Mouse (Mus musculus) hindbrain, postnatal 0 days (tissue): ENCODE data around the gene Tecpr2. TPM values are rescaled to one million over a fixed set of nuclear protein-coding genes. Genes with fewer than 3 reads are reported as not detected.

ENCODE experiments used
- ATAC-seq: fragments of 200-750 bp; cut with Nextera tagmentation; 2 replicates; pipeline ENCODE4 v1.8.0; 2017; ENCODE audit warnings: mild to moderate bottlenecking, moderate TSS enrichment, moderate library complexity
- DNase-seq: peaks from one replicate; pipeline ENCODE4 v3.0.0-alpha.2; 2015; ENCODE audit warnings: low spot score
- H3K27ac ChIP-seq: fragments of 300-500 bp; sonication (generic); 2 replicates; pipeline ENCODE4 v1.5.1; 2014; ENCODE audit warnings: mild to moderate bottlenecking
- H3K27me3 ChIP-seq: fragments of 300-500 bp; sonication (generic); 2 replicates; pipeline ENCODE4 v1.6.1; 2014; ENCODE audit warnings: low read length, mixed read lengths; ENCODE audit not compliant: insufficient read depth
- H3K36me3 ChIP-seq: fragments of 300-500 bp; sonication (generic); 2 replicates; pipeline ENCODE4 v1.6.1; 2014; ENCODE audit warnings: low read length, mixed read lengths; ENCODE audit not compliant: insufficient read depth
- H3K4me1 ChIP-seq: fragments of 300-500 bp; sonication (generic); 2 replicates; pipeline ENCODE4 v1.6.1; 2014; ENCODE audit warnings: antibody characterized with exemption, low read length, mixed read lengths; ENCODE audit not compliant: insufficient read depth
- H3K4me2 ChIP-seq: fragments of 300-500 bp; sonication (generic); 2 replicates; pipeline ENCODE4 v1.6.1; 2014; ENCODE audit warnings: low read depth, mild to moderate bottlenecking, low read length, moderate library complexity, mixed read lengths
- H3K4me3 ChIP-seq: fragments of 300-500 bp; sonication (generic); 2 replicates; pipeline ENCODE4 v1.5.1; 2014; ENCODE audit warnings: low read length
- H3K9ac ChIP-seq: fragments of 300-500 bp; sonication (generic); replicated peaks from 2 replicates; pipeline ENCODE4 v1.6.1; 2014; ENCODE audit warnings: mild to moderate bottlenecking, low read length, moderate library complexity, mixed read lengths
- H3K9me3 ChIP-seq: fragments of 300-500 bp; sonication (generic); 2 replicates; pipeline ENCODE4 v1.6.1; 2016; ENCODE audit warnings: low read length, mixed read lengths
- CTCF ChIP-seq: IDR thresholded peaks from 2 replicates; pipeline ENCODE4 v1.5.1; 2016; ENCODE audit warnings: antibody characterized with exemption, control low read depth, low read depth
- WGBS: fragments of 180-500 bp; shearing (Covaris S2); extraction: QIAGEN DNeasy Blood & Tissue Kit; methylation state at CpG from one replicate; pipeline ENCODE4 v1.1.7; 2014; 5-methylcytosine and 5-hydroxymethylcytosine counted together
- polyA plus RNA-seq: library from polyadenylated mRNA; unstranded; fragments of >200 nt; fragmentation: Nextera tagmentation; extraction: Ambion mirVana; gene quantifications from 2 replicates; pipeline ENCODE4 v1.2.1, GENCODE M21; 2015
- total RNA-seq: library from RNA; depleted of rRNA; stranded (reverse); fragments of >200 nt; gene quantifications from 2 replicates; pipeline ENCODE4 v1.2.3, GENCODE M21; 2014

Tecpr2 gene
- total and polyA plus RNA-seq, 2 experiments from 2014 or later: 4.3 to 24.1 TPM

DNA sequence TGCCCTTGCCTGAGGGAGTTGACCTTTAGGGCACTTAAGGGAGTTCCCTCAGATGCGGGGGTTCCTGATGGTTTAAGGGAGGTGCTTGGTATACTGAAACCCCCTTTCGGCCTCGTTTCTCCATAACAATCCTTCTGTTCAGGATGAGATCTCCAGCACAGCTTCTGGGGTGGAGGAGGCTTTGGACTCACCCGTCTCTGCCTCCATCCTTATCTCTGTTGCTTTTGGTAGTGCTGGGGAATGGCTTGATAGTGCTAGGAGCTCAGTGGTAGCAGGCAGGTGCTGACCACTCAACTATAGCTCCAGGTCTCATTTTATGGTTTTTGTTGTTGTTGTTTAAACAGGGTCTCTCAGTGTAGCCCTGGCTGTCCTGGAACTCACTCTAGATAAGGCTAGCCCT lies 77.0 kb downstream of the Tecpr2 start:
- peaks cover 30% of the 10 kb centered on the region for H3K36me3 ChIP-seq
- no peak for TF ChIP-seq CTCF
- no peak for ATAC-seq
- H3K27ac ChIP-seq: no peak overlapping the region
- H3K4me3 ChIP-seq: no peak overlapping the region
- H3K27me3 ChIP-seq: no peaks in the 10 kb centered on the region
- no peaks in the 10 kb centered on the region for H3K4me1 ChIP-seq
- no peak overlapping the region for H3K4me2 ChIP-seq
- no peak for DNase-seq
- 89% methylated on average over 4 of the region's 4 CpGs for WGBS
- no peaks in the 10 kb centered on the region for H3K9me3 ChIP-seq
- H3K9ac ChIP-seq: no peak overlapping the region

DNA sequence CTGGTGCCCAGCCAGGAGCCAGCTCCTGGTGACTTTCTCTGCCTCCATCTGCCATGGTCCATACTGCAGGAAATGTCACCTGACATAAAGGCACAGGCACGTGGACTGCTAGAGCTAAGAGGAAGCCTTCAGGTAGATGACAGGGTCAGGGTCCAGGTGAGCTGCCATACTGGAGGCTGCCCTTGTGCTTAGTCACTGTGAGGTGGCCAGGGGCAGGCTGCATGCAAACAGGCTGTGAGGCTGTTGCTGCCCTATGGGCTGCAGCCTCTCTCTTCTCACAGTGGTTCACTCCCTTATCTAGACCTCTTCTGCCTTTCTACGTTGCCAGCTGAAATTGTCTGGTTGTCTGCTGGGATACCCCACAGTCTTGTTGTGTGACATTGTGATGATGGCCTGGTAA lies 78.1 kb downstream of the Tecpr2 start:
- WGBS: 95% methylated on average over 2 of the region's 2 CpGs
- no peak overlapping the region for H3K9ac ChIP-seq
- H3K4me1 ChIP-seq: no peaks in the 10 kb centered on the region
- H3K9me3 ChIP-seq: no peaks in the 10 kb centered on the region
- H3K4me2 ChIP-seq: no peak overlapping the region
- peaks cover 30% of the 10 kb centered on the region for H3K36me3 ChIP-seq
- no peak overlapping the region for H3K4me3 ChIP-seq
- ATAC-seq: no peak
- TF ChIP-seq CTCF: no peak
- H3K27me3 ChIP-seq: no peaks in the 10 kb centered on the region
- no peak overlapping the region for H3K27ac ChIP-seq
- DNase-seq: no peak

DNA sequence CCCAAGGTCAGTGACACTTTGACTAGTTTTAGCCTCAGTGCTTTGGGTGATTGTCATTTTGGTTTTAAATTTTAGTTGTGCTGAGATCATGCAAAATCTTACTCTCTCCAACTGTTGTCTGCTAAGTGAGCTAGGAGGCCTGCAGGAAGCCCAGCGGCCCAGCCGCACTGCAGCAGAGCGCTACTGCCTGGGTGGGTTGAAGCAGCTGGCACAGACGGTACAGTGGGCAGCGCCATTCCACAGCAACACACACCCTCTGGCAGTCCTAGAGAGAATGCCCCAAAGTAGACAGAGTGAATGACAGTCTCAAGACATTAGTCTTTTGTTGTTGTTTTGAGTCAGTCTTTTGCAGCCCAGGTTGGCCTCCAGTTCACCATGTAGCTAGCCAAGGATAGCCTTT lies 81.3 kb downstream of the Tecpr2 start:
- Histone ChIP-seq H3K27ac (no peak overlapping the region), H3K4me2 (no peak overlapping the region), H3K27me3 (no peaks in the 10 kb centered on the region), H3K4me1 (no peaks in the 10 kb centered on the region), H3K9ac (no peak overlapping the region), H3K4me3 (no peak overlapping the region), H3K36me3 (peaks cover 30% of the 10 kb centered on the region), H3K9me3 (no peaks in the 10 kb centered on the region)
- WGBS: 93% methylated on average over 5 of the region's 5 CpGs
- TF ChIP-seq CTCF: no peak
- DNase-seq: no peak
- ATAC-seq: no peak

DNA sequence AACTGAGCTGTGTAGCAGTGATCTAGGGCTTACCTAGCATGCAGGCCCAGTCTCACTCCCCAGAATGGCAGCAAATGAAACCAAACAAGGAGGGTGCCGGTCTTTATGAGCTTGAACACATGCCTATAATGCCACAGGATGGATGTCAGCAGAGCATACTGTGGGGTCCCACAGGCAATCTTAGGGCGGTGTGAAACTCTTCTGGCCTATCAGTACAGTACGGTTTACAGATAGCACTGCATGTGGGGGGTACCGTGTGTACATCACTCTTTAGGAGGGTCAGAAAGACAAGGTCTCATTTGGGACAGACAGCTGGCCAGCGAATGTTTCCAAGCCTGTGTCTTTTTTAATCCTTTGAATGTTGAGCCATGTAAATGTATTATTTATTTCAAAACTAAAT lies 82.9 kb downstream of the Tecpr2 start:
- DNase-seq (no peak), ATAC-seq (no peak)
- Histone ChIP-seq H3K4me1 (no peaks in the 10 kb centered on the region), H3K36me3 (peaks cover 30% of the 10 kb centered on the region), H3K4me3 (no peak overlapping the region), H3K9ac (no peak overlapping the region), H3K27ac (no peak overlapping the region), H3K4me2 (no peak overlapping the region), H3K27me3 (no peaks in the 10 kb centered on the region), H3K9me3 (no peaks in the 10 kb centered on the region)
- WGBS: 93% methylated on average over 5 of the region's 5 CpGs
- TF ChIP-seq CTCF: no peak

DNA sequence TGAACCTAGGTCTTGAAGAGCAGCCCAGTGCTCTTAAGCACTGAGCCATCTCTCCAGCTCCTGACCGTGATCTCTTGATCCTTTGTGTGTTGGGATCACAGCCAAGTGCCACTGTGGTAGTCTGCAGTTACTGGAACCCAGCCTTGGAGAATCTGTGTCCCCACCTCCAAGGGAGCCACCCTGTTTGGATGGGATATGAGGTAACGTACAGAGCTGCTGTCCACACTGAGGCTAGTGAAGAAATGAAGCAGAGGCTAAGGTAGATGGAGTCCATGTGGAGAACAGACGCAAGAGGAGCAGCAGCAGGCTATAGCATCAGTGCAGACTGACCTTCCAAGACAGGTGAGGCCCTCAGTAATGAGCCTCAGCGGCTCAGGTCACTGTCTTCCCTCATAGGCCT lies 84.8 kb downstream of the Tecpr2 start:
- Histone ChIP-seq H3K27ac (no peak overlapping the region), H3K36me3 (peaks cover 16% of the 10 kb centered on the region; the same call in 1 of the 2 replicates), H3K4me2 (no peak overlapping the region), H3K4me1 (no peaks in the 10 kb centered on the region), H3K27me3 (no peaks in the 10 kb centered on the region), H3K4me3 (no peak overlapping the region), H3K9me3 (no peaks in the 10 kb centered on the region), H3K9ac (no peak overlapping the region)
- DNase-seq (no peak), ATAC-seq (no peak)
- no peak for TF ChIP-seq CTCF
- WGBS: 86% methylated on average over 4 of the region's 4 CpGs

DNA sequence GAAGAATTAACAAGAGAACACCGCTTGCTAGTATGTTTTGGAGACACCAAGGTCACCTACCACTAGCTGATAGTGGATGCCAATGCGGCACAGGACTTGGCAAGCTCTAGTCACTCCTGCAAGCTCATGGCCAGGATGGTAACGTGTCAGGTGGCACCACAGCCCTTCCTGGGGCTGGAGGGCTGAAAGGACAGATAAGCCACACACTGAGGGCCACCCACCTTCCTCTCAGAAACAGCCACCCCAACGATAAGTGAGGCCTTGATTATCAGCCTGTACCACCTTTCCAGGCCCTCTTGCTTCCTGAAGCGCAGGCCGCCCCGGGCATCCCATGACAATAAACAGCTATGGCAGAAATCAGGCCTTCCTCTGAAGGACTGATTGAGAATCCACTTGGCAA lies 85.2 kb downstream of the Tecpr2 start:
- H3K27me3 ChIP-seq: no peaks in the 10 kb centered on the region
- DNase-seq (no peak), ATAC-seq (no peak)
- no peak overlapping the region for H3K4me2 ChIP-seq
- no peaks in the 10 kb centered on the region for H3K4me1 ChIP-seq
- H3K27ac ChIP-seq: no peak overlapping the region
- TF ChIP-seq CTCF: no peak
- H3K9me3 ChIP-seq: no peaks in the 10 kb centered on the region
- no peak overlapping the region for H3K9ac ChIP-seq
- H3K36me3 ChIP-seq: peaks cover 11% of the 10 kb centered on the region; the same call in 1 of the 2 replicates
- WGBS: 92% methylated on average over 7 of the region's 7 CpGs
- no peak overlapping the region for H3K4me3 ChIP-seq

DNA sequence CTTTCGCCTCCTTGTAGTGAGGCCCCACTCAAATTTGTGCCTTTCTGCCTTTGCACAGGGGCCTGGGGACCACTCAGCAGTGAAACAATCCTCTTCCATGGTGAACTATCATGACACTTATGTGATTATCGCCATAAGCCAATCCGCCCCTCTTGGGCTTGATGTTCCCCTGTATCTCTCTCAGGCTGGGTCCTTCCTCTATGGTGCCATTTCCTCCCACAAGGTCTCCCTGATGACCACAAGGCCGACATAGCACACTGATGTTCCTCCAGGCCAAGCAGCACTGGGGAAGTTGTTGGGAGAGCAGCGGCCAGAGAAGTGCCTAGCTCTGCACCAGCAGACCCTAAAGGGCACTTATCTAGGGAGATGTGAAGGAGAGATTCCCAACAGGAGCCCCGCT lies 85.7 kb downstream of the Tecpr2 start:
- 86% methylated on average over 6 of the region's 6 CpGs for WGBS
- Histone ChIP-seq H3K4me2 (no peak overlapping the region), H3K9me3 (no peaks in the 10 kb centered on the region), H3K27ac (no peak overlapping the region), H3K36me3 (peaks cover 7% of the 10 kb centered on the region; the same call in 1 of the 2 replicates), H3K4me1 (no peaks in the 10 kb centered on the region), H3K27me3 (no peaks in the 10 kb centered on the region), H3K4me3 (no peak overlapping the region), H3K9ac (no peak overlapping the region)
- TF ChIP-seq CTCF: no peak
- ATAC-seq: no peak
- DNase-seq: no peak

DNA sequence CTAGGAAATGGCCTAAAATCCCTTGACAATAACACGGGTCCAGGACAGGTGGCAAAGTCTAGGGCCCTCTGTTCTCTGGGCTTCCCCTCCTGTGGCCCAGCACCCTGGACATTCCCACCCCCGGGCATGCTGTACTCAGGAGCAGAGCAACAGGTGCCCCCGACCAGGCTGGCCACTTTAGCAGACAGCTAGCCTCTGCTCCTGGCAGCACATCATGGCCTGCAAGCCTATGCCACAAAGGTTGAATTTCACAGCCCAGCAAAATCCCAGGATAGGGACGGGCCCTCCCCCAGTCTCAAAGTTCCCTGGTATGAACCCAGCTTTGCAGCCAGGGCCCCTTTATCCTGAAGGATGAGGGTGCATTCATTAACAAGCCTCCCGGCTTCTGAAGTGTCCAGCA lies 86.3 kb downstream of the Tecpr2 start:
- no peak overlapping the region for H3K9ac ChIP-seq
- no peak overlapping the region for H3K4me2 ChIP-seq
- ATAC-seq: no peak
- no peak overlapping the region for H3K4me3 ChIP-seq
- WGBS: 91% methylated on average over 5 of the region's 5 CpGs
- peaks cover 5% of the 10 kb centered on the region; the same call in 1 of the 2 replicates for H3K36me3 ChIP-seq
- H3K27me3 ChIP-seq: no peaks in the 10 kb centered on the region
- H3K4me1 ChIP-seq: no peaks in the 10 kb centered on the region
- no peak overlapping the region for H3K27ac ChIP-seq
- TF ChIP-seq CTCF: no peak
- no peak for DNase-seq
- no peaks in the 10 kb centered on the region for H3K9me3 ChIP-seq
